Mouse (Mus musculus) urinary bladder, adult 18-20 months (tissue): Measurements from ENCODE around the gene Cmss1.

ENCODE experiments used
- DNase-seq, 2 experiments: peaks; one replicate each; pipeline ENCODE4 v3.0.0; 2022; ENCODE audit warnings: low spot score in 2 of 2, mixed read lengths in 2 of 2

Gene Cmss1

GRCm38 (mm10) chr16:57558258-57558657, 48.4 kb downstream of the Cmss1 start:
- DNase-seq = no peak

- no peak for DNase-seq
Measured at GRCm38 (mm10) chr16:57556244-57556643, 50.4 kb downstream of the Cmss1 start.

GRCm38 (mm10) chr16:57555667-57556066, 51.0 kb downstream of the Cmss1 start:
- DNase-seq = no peak

GRCm38 (mm10) chr16:57554886-57555400, 51.7 kb downstream of the Cmss1 start:
- DNase-seq = no peak

GRCm38 (mm10) chr16:57553235-57553634, 53.4 kb downstream of the Cmss1 start:
- no peak for DNase-seq

GRCm38 (mm10) chr16:57552709-57553108, 54.0 kb downstream of the Cmss1 start:
- DNase-seq = no peak

- DNase-seq = no peak
Measured at GRCm38 (mm10) chr16:57551617-57552016, 55.0 kb downstream of the Cmss1 start.

GRCm38 (mm10) chr16:57550817-57551216, 55.8 kb downstream of the Cmss1 start:
- DNase-seq = no peak

- no peak for DNase-seq
Measured at GRCm38 (mm10) chr16:57550088-57550487, 56.6 kb downstream of the Cmss1 start.

GRCm38 (mm10) chr16:57549061-57550037, 57.3 kb downstream of the Cmss1 start:
- peak; percentile 65 to 74 for DNase-seq

GRCm38 (mm10) chr16:57548608-57549007, 58.1 kb downstream of the Cmss1 start:
- no peak for DNase-seq

GRCm38 (mm10) chr16:57546355-57546754, 60.3 kb downstream of the Cmss1 start:
- no peak for DNase-seq

GRCm38 (mm10) chr16:57544441-57544840, 62.2 kb downstream of the Cmss1 start:
- no peak for DNase-seq

- DNase-seq = no peak
Measured at GRCm38 (mm10) chr16:57543243-57543642, 63.4 kb downstream of the Cmss1 start.

- no peak for DNase-seq
Measured at GRCm38 (mm10) chr16:57536511-57536910, 70.2 kb downstream of the Cmss1 start.

- DNase-seq = no peak
Measured at GRCm38 (mm10) chr16:57534811-57535210, 71.9 kb downstream of the Cmss1 start.

GRCm38 (mm10) chr16:57534365-57534764, 72.3 kb downstream of the Cmss1 start:
- DNase-seq = no peak

- DNase-seq = no peak
Measured at GRCm38 (mm10) chr16:57532081-57532493, 74.6 kb downstream of the Cmss1 start.

GRCm38 (mm10) chr16:57530547-57530946, 76.1 kb downstream of the Cmss1 start:
- DNase-seq = no peak

GRCm38 (mm10) chr16:57528457-57528856, 78.2 kb downstream of the Cmss1 start:
- no peak for DNase-seq

- DNase-seq = no peak
Measured at GRCm38 (mm10) chr16:57526893-57527292, 79.8 kb downstream of the Cmss1 start.

GRCm38 (mm10) chr16:57525476-57525875, 81.2 kb downstream of the Cmss1 start:
- no peak for DNase-seq

- peak in 1 of 2 experiments; percentile 42 for DNase-seq
Measured at GRCm38 (mm10) chr16:57525046-57525445, 81.6 kb downstream of the Cmss1 start.
